Comparison of ENCODE assay signal across 19 mouse cellular contexts in genomic region chr8:116261286-116261685, GRCm38 (mm10).
DNase-seq lines count a peak whose midpoint lies in the region; ATAC-seq and TF ChIP-seq lines count a peak whose summit lies in the region.
"Had no signal": no experiment of that assay in that cellular context is flagged by ENCODE, and none has a peak within 500 bp of the region (broad histone marks: within the 10 kb centered on the region; RNA-seq: fewer than 3 reads in every experiment).

No protein-coding gene starts in this region.

- H3K36me3 ChIP-seq in kidney, embryonic 15.5 days, result no peaks in the 10 kb centered on the region
- H3K36me3 ChIP-seq in embryonic facial prominence, embryonic 15.5 days, result no peaks in the 10 kb centered on the region
- H3K36me3 ChIP-seq in liver, postnatal 0 days (replicated peaks; ENCODE audit: insufficient read depth, low read length), result no peaks in the 10 kb centered on the region
- H3K36me3 ChIP-seq: liver, embryonic 12.5 days; midbrain, embryonic 10.5 days had no signal

- peaks cover 26% of the 10 kb centered on the region for H3K4me1 ChIP-seq in kidney, embryonic 15.5 days
- H3K4me1 ChIP-seq in embryonic facial prominence, embryonic 15.5 days, result no peaks in the 10 kb centered on the region
- H3K4me1 ChIP-seq in liver, postnatal 0 days (ENCODE audit: insufficient read depth), result no peaks in the 10 kb centered on the region
- H3K4me1 ChIP-seq: liver, embryonic 12.5 days had no signal

- no peak for DNase-seq in kidney, postnatal 36 days
- DNase-seq in 3T3-L1 (ENCODE audit: low read depth, low spot score), result peak; percentile 17
- DNase-seq in embryo, embryonic 10.5 days (ENCODE audit: low spot score), result peak; percentile 47
- DNase-seq in liver, postnatal 0 days, result no peak
- DNase-seq in heart, postnatal 25 days (ENCODE audit: low spot score), result no peak
- DNase-seq in spleen, postnatal 36 days (ENCODE audit: low spot score in 2 of 2), result no peak
- DNase-seq: adrenal gland, postnatal 25 days; B cell, adult 2 months; cerebellum, adult 2 months; forebrain, postnatal 0 days; gastrocnemius, postnatal 14 days; lung, postnatal 14 days; thymus, postnatal 25 days had no signal

- H3K9ac ChIP-seq in kidney, embryonic 15.5 days, result no peak overlapping the region
- no peak overlapping the region for H3K9ac ChIP-seq in embryonic facial prominence, embryonic 15.5 days
- H3K9ac ChIP-seq in liver, postnatal 0 days (replicated peaks), result no peak overlapping the region
- H3K9ac ChIP-seq: forebrain, postnatal 0 days; liver, embryonic 12.5 days had no signal

- H3K9me3 ChIP-seq in kidney, embryonic 15.5 days (replicated peaks), result no peaks in the 10 kb centered on the region
- no peaks in the 10 kb centered on the region for H3K9me3 ChIP-seq in embryonic facial prominence, embryonic 15.5 days (replicated peaks)
- no peaks in the 10 kb centered on the region for H3K9me3 ChIP-seq in liver, postnatal 0 days (ENCODE audit: low read length)
- H3K9me3 ChIP-seq: liver, embryonic 12.5 days; midbrain, embryonic 10.5 days had no signal

- WGBS in kidney, embryonic 15.5 days, result 22% methylated on average over 2 of the region's 2 CpGs
- WGBS in embryonic facial prominence, embryonic 15.5 days, result 26% methylated on average over 2 of the region's 2 CpGs
- WGBS in liver, postnatal 0 days (ENCODE audit: insufficient replicate concordance), result 66% methylated on average over 2 of the region's 2 CpGs

- H3K4me2 ChIP-seq in kidney, embryonic 15.5 days, result peak overlapping the region; percentile 21; the same call in 1 of the 2 replicates
- no peak overlapping the region for H3K4me2 ChIP-seq in embryonic facial prominence, embryonic 15.5 days (replicated peaks)
- no peak overlapping the region for H3K4me2 ChIP-seq in liver, postnatal 0 days (ENCODE audit: low read depth, low read length)
- H3K4me2 ChIP-seq: liver, embryonic 12.5 days had no signal

- H3K27me3 ChIP-seq in kidney, embryonic 15.5 days, result no peaks in the 10 kb centered on the region
- H3K27me3 ChIP-seq in embryonic facial prominence, embryonic 15.5 days, result no peaks in the 10 kb centered on the region
- H3K27me3 ChIP-seq in liver, postnatal 0 days (ENCODE audit: insufficient read depth, low read length), result no peaks in the 10 kb centered on the region
- H3K27me3 ChIP-seq: liver, embryonic 12.5 days had no signal

- ATAC-seq in kidney, embryonic 15.5 days (replicated peaks; ENCODE audit: low FRiP score), result peak; percentile 92
- ATAC-seq in embryonic facial prominence, embryonic 15.5 days (ENCODE audit: insufficient number of reproducible peaks, low FRiP score, low TSS enrichment, low read depth), result peak; percentile 47; the same call in 1 of the 2 replicates
- ATAC-seq in liver, postnatal 0 days, result no peak
- ATAC-seq: forebrain, postnatal 0 days; hindbrain, embryonic 16.5 days; intestine, postnatal 0 days; liver, embryonic 12.5 days had no signal

- peak overlapping the region; percentile 81 for H3K27ac ChIP-seq in kidney, embryonic 15.5 days
- no peak overlapping the region for H3K27ac ChIP-seq in embryonic facial prominence, embryonic 15.5 days (replicated peaks)
- no peak overlapping the region for H3K27ac ChIP-seq in liver, postnatal 0 days (ENCODE audit: low read depth)
- H3K27ac ChIP-seq: liver, embryonic 12.5 days; midbrain, embryonic 10.5 days had no signal

- H3K4me3 ChIP-seq in kidney, embryonic 15.5 days (replicated peaks), result no peak overlapping the region
- no peak overlapping the region for H3K4me3 ChIP-seq in embryonic facial prominence, embryonic 15.5 days (replicated peaks)
- H3K4me3 ChIP-seq in liver, postnatal 0 days (ENCODE audit: low read depth, low read length), result no peak overlapping the region
- H3K4me3 ChIP-seq: liver, embryonic 12.5 days; midbrain, embryonic 10.5 days had no signal

- no peak for TF ChIP-seq CTCF in liver, postnatal 0 days (IDR thresholded peaks at IDR 0.05; ENCODE audit: low read depth)

- no peak for TF ChIP-seq EP300 in liver, postnatal 0 days (IDR thresholded peaks at IDR 0.05; ENCODE audit: low read depth)

- intact Hi-C loops in heart, postnatal 25 days (cut with DNase I), result no loop called here

Comparison
In these comparisons a context has a peak if more than half of its experiments do, and no peak if none do; other contexts are left out.
1. DNase-seq: peak in 3T3-L1 (single experiment) and embryo, embryonic 10.5 days (single experiment); none in kidney, postnatal 36 days (0 of 2), liver, postnatal 0 days (single experiment), heart, postnatal 25 days (single experiment) and spleen, postnatal 36 days (0 of 2).